21 mouse cellular contexts compared by ENCODE assay signal in the genomic region with DNA sequence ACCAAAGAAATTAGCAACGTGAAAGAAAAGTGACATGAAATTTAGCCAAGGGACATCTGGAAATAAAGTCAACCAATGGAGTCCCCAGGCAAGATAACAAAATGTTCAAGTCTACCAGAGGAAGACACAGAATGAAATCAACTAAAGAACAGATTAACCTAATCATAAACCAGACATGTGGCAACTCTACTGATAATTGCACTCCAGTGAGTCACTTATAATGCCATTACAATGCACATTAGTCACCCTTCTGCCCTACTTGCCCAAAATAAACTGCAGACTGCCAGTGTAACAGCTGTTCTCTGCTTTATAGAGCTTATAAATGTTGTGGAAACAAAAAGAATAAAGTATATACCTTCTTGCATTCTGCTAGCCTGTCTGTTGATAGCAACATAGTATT.
A peak's percentile ranks its signal among the peaks of the same experiment; 100 is the strongest.
DNase-seq lines count a peak whose midpoint lies in the region; ATAC-seq and TF ChIP-seq lines count a peak whose summit lies in the region.
"Had no signal": no experiment of that assay in that cellular context is flagged by ENCODE, and none has a peak within 500 bp of the region (broad histone marks: within the 10 kb centered on the region; RNA-seq: fewer than 3 reads in every experiment).

No protein-coding gene starts in this region.

- no peaks in the 10 kb centered on the region for H3K79me2 ChIP-seq in C2C12 (ENCODE audit: control insufficient read depth, insufficient read depth)

- H3K9ac ChIP-seq in midbrain, embryonic 14.5 days (replicated peaks; ENCODE audit: low read length) = no peak overlapping the region
- H3K9ac ChIP-seq in midbrain, embryonic 15.5 days = no peak overlapping the region
- H3K9ac ChIP-seq in neural tube, embryonic 14.5 days (replicated peaks; ENCODE audit: low read depth, low read length) = no peak overlapping the region
- H3K9ac ChIP-seq: embryonic facial prominence, embryonic 12.5 days; forebrain, embryonic 12.5 days; heart, embryonic 12.5 days; hindbrain, embryonic 12.5 days had no signal

- no peaks in the 10 kb centered on the region for H3K27me3 ChIP-seq in midbrain, embryonic 14.5 days (ENCODE audit: control insufficient read depth, insufficient read depth, low read length)
- no peaks in the 10 kb centered on the region for H3K27me3 ChIP-seq in midbrain, embryonic 15.5 days (replicated peaks)
- H3K27me3 ChIP-seq in C2C12 (ENCODE audit: control insufficient read depth, insufficient read depth, insufficient read length) = no peaks in the 10 kb centered on the region
- H3K27me3 ChIP-seq in neural tube, embryonic 14.5 days (ENCODE audit: control insufficient read depth, insufficient read depth, low read length) = no peaks in the 10 kb centered on the region
- H3K27me3 ChIP-seq: embryonic facial prominence, embryonic 12.5 days; forebrain, embryonic 12.5 days; heart, embryonic 12.5 days; hindbrain, embryonic 12.5 days; Patski had no signal

- ATAC-seq in midbrain, embryonic 14.5 days (ENCODE audit: low FRiP score, low TSS enrichment) = no peak
- ATAC-seq in midbrain, embryonic 15.5 days (replicated peaks) = no peak
- peak; percentile 81 for ATAC-seq in neural tube, embryonic 14.5 days (ENCODE audit: low read depth)
- ATAC-seq: activated CD4-positive, CD25-positive, alpha-beta regulatory T cell, adult 4 months; forebrain, embryonic 16.5 days; Patski had no signal

- no peaks in the 10 kb centered on the region for H3K4me1 ChIP-seq in midbrain, embryonic 14.5 days (ENCODE audit: control insufficient read depth, insufficient read depth, low read length)
- no peaks in the 10 kb centered on the region for H3K4me1 ChIP-seq in midbrain, embryonic 15.5 days
- H3K4me1 ChIP-seq in neural tube, embryonic 14.5 days (ENCODE audit: control insufficient read depth, insufficient read depth, low read length) = no peaks in the 10 kb centered on the region
- H3K4me1 ChIP-seq: embryonic facial prominence, embryonic 12.5 days; forebrain, embryonic 12.5 days; heart, embryonic 12.5 days; hindbrain, embryonic 12.5 days had no signal

- H3K4me3 ChIP-seq in midbrain, embryonic 14.5 days (replicated peaks; ENCODE audit: low read depth, low read length) = no peak overlapping the region
- H3K4me3 ChIP-seq in midbrain, embryonic 15.5 days = no peak overlapping the region
- H3K4me3 ChIP-seq in C2C12 (ENCODE audit: insufficient read depth, poor library complexity, severe bottlenecking) = no peak overlapping the region
- H3K4me3 ChIP-seq in neural tube, embryonic 14.5 days (ENCODE audit: low read depth, low read length) = no peak overlapping the region
- H3K4me3 ChIP-seq: embryonic facial prominence, embryonic 12.5 days; forebrain, embryonic 12.5 days; heart, embryonic 12.5 days; hindbrain, embryonic 12.5 days had no signal

- H3K27ac ChIP-seq in midbrain, embryonic 14.5 days (replicated peaks; ENCODE audit: low read depth, low read length) = no peak overlapping the region
- no peak overlapping the region for H3K27ac ChIP-seq in midbrain, embryonic 15.5 days
- no peak overlapping the region for H3K27ac ChIP-seq in neural tube, embryonic 14.5 days (ENCODE audit: low read depth, low read length)
- H3K27ac ChIP-seq: embryonic facial prominence, embryonic 12.5 days; forebrain, embryonic 12.5 days; hindbrain, embryonic 12.5 days had no signal

- H3K4me2 ChIP-seq in midbrain, embryonic 14.5 days (ENCODE audit: low read length) = no peak overlapping the region
- H3K4me2 ChIP-seq in midbrain, embryonic 15.5 days = no peak overlapping the region
- H3K4me2 ChIP-seq in neural tube, embryonic 14.5 days (ENCODE audit: low read depth, low read length) = no peak overlapping the region
- H3K4me2 ChIP-seq: embryonic facial prominence, embryonic 12.5 days; forebrain, embryonic 12.5 days; heart, embryonic 12.5 days; hindbrain, embryonic 12.5 days had no signal

- H3K79me3 ChIP-seq in C2C12 (ENCODE audit: low read depth) = no peaks in the 10 kb centered on the region

- peak; percentile 21 for DNase-seq in adrenal gland, adult 2 months
- no peak for DNase-seq in adrenal gland, postnatal 36 days
- DNase-seq in midbrain, embryonic 14.5 days = peak; percentile 0
- DNase-seq in gastrocnemius, postnatal 36 days = no peak
- DNase-seq in lung, adult 18-20 months = no peak
- DNase-seq: adrenal gland, postnatal 25 days; B cell, adult 2 months; cerebellum, adult 11 months; cerebellum, adult 8-10 months; cerebellum, postnatal 14 days; gastrocnemius, postnatal 10 days had no signal

- intact Hi-C loops in gastrocnemius, postnatal 36 days (cut with DNase I) = no loop called here

- 50% methylated on average over 1 of the region's 1 CpGs for WGBS in midbrain, embryonic 14.5 days
- 59% methylated on average over 1 of the region's 1 CpGs for WGBS in midbrain, embryonic 15.5 days
- WGBS in neural tube, embryonic 14.5 days = 45% methylated on average over 1 of the region's 1 CpGs

- H3K36me3 ChIP-seq in midbrain, embryonic 14.5 days (ENCODE audit: control insufficient read depth, insufficient read depth, low read length) = no peaks in the 10 kb centered on the region
- no peaks in the 10 kb centered on the region for H3K36me3 ChIP-seq in midbrain, embryonic 15.5 days (replicated peaks)
- no peaks in the 10 kb centered on the region for H3K36me3 ChIP-seq in C2C12 (ENCODE audit: control insufficient read depth, insufficient read depth)
- no peaks in the 10 kb centered on the region for H3K36me3 ChIP-seq in neural tube, embryonic 14.5 days (ENCODE audit: control insufficient read depth, insufficient read depth, low read length)
- H3K36me3 ChIP-seq: embryonic facial prominence, embryonic 12.5 days; forebrain, embryonic 12.5 days; heart, embryonic 12.5 days; hindbrain, embryonic 12.5 days had no signal

- H3ac ChIP-seq in C2C12 (ENCODE audit: control insufficient read depth, insufficient read length, low read depth) = no peak overlapping the region

- H3K9me3 ChIP-seq in midbrain, embryonic 14.5 days (ENCODE audit: control insufficient read depth, low read length) = no peaks in the 10 kb centered on the region
- no peaks in the 10 kb centered on the region for H3K9me3 ChIP-seq in midbrain, embryonic 15.5 days
- no peaks in the 10 kb centered on the region for H3K9me3 ChIP-seq in neural tube, embryonic 14.5 days (ENCODE audit: control insufficient read depth, low read length)
- H3K9me3 ChIP-seq: embryonic facial prominence, embryonic 12.5 days; forebrain, embryonic 12.5 days; heart, embryonic 12.5 days; hindbrain, embryonic 12.5 days had no signal

- no peak for TF ChIP-seq CTCF in C2C12 (IDR thresholded peaks at IDR 0.05; ENCODE audit: control insufficient read depth, insufficient read depth, insufficient read length)

TF ChIP-seq in C2C12, 6 proteins besides CTCF, POLR2A, EP300 and RAD21:
- TF ChIP-seq MAX (IDR thresholded peaks at IDR 0.05) = no peak
- TF ChIP-seq MYOD1 (IDR thresholded peaks at IDR 0.05; ENCODE audit: control insufficient read depth, insufficient read length, low read depth) = peak; percentile 79
- no peak for TF ChIP-seq USF1 (IDR thresholded peaks at IDR 0.05; ENCODE audit: low read depth)

Comparison
In these comparisons a context has a peak if more than half of its experiments do, and no peak if none do; other contexts are left out.
1. DNase-seq: peak in adrenal gland, adult 2 months (single experiment) and midbrain, embryonic 14.5 days (single experiment); none in adrenal gland, postnatal 36 days (0 of 2), gastrocnemius, postnatal 36 days (0 of 2) and lung, adult 18-20 months (0 of 2).